Mouse (Mus musculus): ENCODE results near the gene Irf3.

GRCm38 (mm10) chr7:44949922-44950321 lies 47.5 kb upstream of the Irf3 start:
- no peak for TF ChIP-seq POLR2A (IDR thresholded peaks at IDR 0.05; ENCODE audit: insufficient read depth, low read depth, low read length)
- no peak for TF ChIP-seq CTCF (IDR thresholded peaks at IDR 0.05; ENCODE audit: insufficient read depth, low read depth, low read length)

Data from olfactory bulb, adult 2 months (tissue).